8 mouse cellular contexts compared by ENCODE assay signal in genomic region chr3:151836871-151837680, GRCm38 (mm10). TPM values are rescaled to one million over a fixed set of nuclear protein-coding genes. Genes with fewer than 3 reads are reported as not detected.
DNase-seq lines count a peak whose midpoint lies in the region; ATAC-seq and TF ChIP-seq lines count a peak whose summit lies in the region.

Gene Ptgfr, minus strand, starts transcription at chr3:151837630.

- WGBS in hindbrain, embryonic 16.5 days: under 1% methylated on average over 30 of the region's 30 CpGs
- WGBS in limb, embryonic 15.5 days: 2% methylated on average over 30 of the region's 30 CpGs
- WGBS in midbrain, embryonic 14.5 days: under 1% methylated on average over 30 of the region's 30 CpGs

- peak; percentile 28; the same call in 1 of the 2 replicates for TF ChIP-seq CTCF in cortical plate, adult 2 months (IDR thresholded peaks at IDR 0.05; ENCODE audit: extremely low read depth, insufficient read depth, low read length)

- intact Hi-C loops in gastrocnemius, postnatal 14 days (cut with DNase I; ENCODE audit: low total_unique reads): loop anchor here (5.0 kb wide), 1 partner anchor 250 kb away; no protein-coding TSS in a partner anchor

- H3K4me1 ChIP-seq in cortical plate, adult 2 months (ENCODE audit: control insufficient read depth, insufficient read depth, low read length): no peaks in the 10 kb centered on the region
- H3K4me1 ChIP-seq in hindbrain, embryonic 16.5 days (ENCODE audit: control insufficient read depth, insufficient read depth, low read depth, low read length): peaks cover 7% of the 10 kb centered on the region
- peaks cover 12% of the 10 kb centered on the region for H3K4me1 ChIP-seq in limb, embryonic 15.5 days
- peaks cover 8% of the 10 kb centered on the region; the same call in 1 of the 2 replicates for H3K4me1 ChIP-seq in midbrain, embryonic 14.5 days (ENCODE audit: control insufficient read depth, insufficient read depth, low read length)

- DNase-seq in Muller cell, postnatal 12 days (ENCODE audit: inconsistent ontology term): peak; percentile 79
- peak; percentile 75 for DNase-seq in gastrocnemius, postnatal 14 days
- DNase-seq in midbrain, embryonic 14.5 days: peak; percentile 68
- peak; percentile 43 for DNase-seq in testis, postnatal 14 days (ENCODE audit: low spot score)
- DNase-seq in thymus, adult 18-20 months: no peak

- H3K27ac ChIP-seq in cortical plate, adult 2 months (ENCODE audit: insufficient read depth, low read length): no peak within 1 kb of the TSS
- no peak within 1 kb of the TSS for H3K27ac ChIP-seq in hindbrain, embryonic 16.5 days (ENCODE audit: low read depth, low read length)
- H3K27ac ChIP-seq in limb, embryonic 15.5 days: peak within 1 kb of the TSS; percentile 73
- no peak within 1 kb of the TSS for H3K27ac ChIP-seq in midbrain, embryonic 14.5 days (replicated peaks; ENCODE audit: low read depth, low read length)

- peak within 1 kb of the TSS; percentile 54 for H3K9ac ChIP-seq in hindbrain, embryonic 16.5 days (ENCODE audit: low read depth, low read length)
- peak within 1 kb of the TSS; percentile 49 for H3K9ac ChIP-seq in limb, embryonic 15.5 days
- H3K9ac ChIP-seq in midbrain, embryonic 14.5 days (replicated peaks; ENCODE audit: low read length): peak within 1 kb of the TSS; percentile 45

- ATAC-seq in hindbrain, embryonic 16.5 days: peak; percentile 91
- ATAC-seq in limb, embryonic 15.5 days (ENCODE audit: insufficient number of reproducible peaks, low FRiP score, low TSS enrichment, low read depth): peak; percentile 87
- ATAC-seq in midbrain, embryonic 14.5 days (ENCODE audit: low FRiP score, low TSS enrichment): peak; percentile 78

- no peaks in the 10 kb centered on the region for H3K27me3 ChIP-seq in hindbrain, embryonic 16.5 days (replicated peaks; ENCODE audit: control insufficient read depth, insufficient read depth, low read length)
- peaks cover 9% of the 10 kb centered on the region; the same call in 1 of the 2 replicates for H3K27me3 ChIP-seq in limb, embryonic 15.5 days
- peaks cover 11% of the 10 kb centered on the region; the same call in 1 of the 2 replicates for H3K27me3 ChIP-seq in midbrain, embryonic 14.5 days (ENCODE audit: control insufficient read depth, insufficient read depth, low read length)

- no peaks in the 10 kb centered on the region for H3K9me3 ChIP-seq in hindbrain, embryonic 16.5 days (ENCODE audit: control insufficient read depth, low read length)
- no peaks in the 10 kb centered on the region for H3K9me3 ChIP-seq in limb, embryonic 15.5 days
- H3K9me3 ChIP-seq in midbrain, embryonic 14.5 days (ENCODE audit: control insufficient read depth, low read length): no peaks in the 10 kb centered on the region

- H3K36me3 ChIP-seq in hindbrain, embryonic 16.5 days (ENCODE audit: control insufficient read depth, insufficient read depth, low read length): no peaks in the 10 kb centered on the region
- H3K36me3 ChIP-seq in limb, embryonic 15.5 days: no peaks in the 10 kb centered on the region
- no peaks in the 10 kb centered on the region for H3K36me3 ChIP-seq in midbrain, embryonic 14.5 days (ENCODE audit: control insufficient read depth, insufficient read depth, low read length)

- TF ChIP-seq POLR2A in cortical plate, adult 2 months (IDR thresholded peaks at IDR 0.05; ENCODE audit: extremely low read depth, insufficient read depth, low read length): no peak

- peak within 1 kb of the TSS; percentile 33; the same call in 1 of the 2 replicates for H3K4me3 ChIP-seq in cortical plate, adult 2 months (ENCODE audit: insufficient read depth, low read length)
- H3K4me3 ChIP-seq in hindbrain, embryonic 16.5 days (ENCODE audit: low read length): peak within 1 kb of the TSS; percentile 47
- H3K4me3 ChIP-seq in limb, embryonic 15.5 days: peak within 1 kb of the TSS; percentile 48
- peak within 1 kb of the TSS; percentile 42 for H3K4me3 ChIP-seq in midbrain, embryonic 14.5 days (replicated peaks; ENCODE audit: low read depth, low read length)

- H3K4me2 ChIP-seq in hindbrain, embryonic 16.5 days (ENCODE audit: low read length): peak within 1 kb of the TSS; percentile 74
- peak within 1 kb of the TSS; percentile 92 for H3K4me2 ChIP-seq in limb, embryonic 15.5 days
- peak within 1 kb of the TSS; percentile 84 for H3K4me2 ChIP-seq in midbrain, embryonic 14.5 days (ENCODE audit: low read length)

RNA-seq across cellular contexts. Expression of gene Ptgfr, which starts in this region (rescaled TPM):
- polyA plus RNA-seq in cortical plate, adult 2 months (2012; rRNA removed): 0.51 and 0.69 TPM in 2 replicates
- 1 to 10 TPM; 1.3 to 1.7 TPM for total RNA-seq in gastrocnemius, postnatal 14 days (2021)
- 1.2 and 2.0 TPM in 2 replicates for polyA plus RNA-seq in hindbrain, embryonic 16.5 days (2015; fragmentation: Nextera tagmentation; extraction: Ambion mirVana)
- polyA plus RNA-seq in limb, embryonic 15.5 days (2015; fragmentation: Nextera tagmentation; extraction: Ambion mirVana): 9.0 and 10.1 TPM in 2 replicates
- polyA plus RNA-seq in midbrain, embryonic 14.5 days (2014; fragmentation: Nextera tagmentation; extraction: Ambion mirVana): 0.09 and 0.17 TPM in 2 replicates

Comparison
In these comparisons a context has a peak if more than half of its experiments do, and no peak if none do; other contexts are left out.
1. Peak in DNase-seq, ATAC-seq, H3K4me3 ChIP-seq, H3K9ac ChIP-seq and H3K4me2 ChIP-seq in midbrain, embryonic 14.5 days; RNA of the gene not detected or under 1 TPM.
2. DNase-seq: peak in Muller cell, postnatal 12 days (single experiment), gastrocnemius, postnatal 14 days (single experiment) and testis, postnatal 14 days (single experiment); none in thymus, adult 18-20 months (0 of 2).
3. Peak in every context shown above with its lines, with median percentiles within 50 percentile points of each other: H3K4me3 ChIP-seq, ATAC-seq, H3K4me2 ChIP-seq and H3K9ac ChIP-seq.